Mouse (Mus musculus) hindbrain, embryonic 12.5 days (tissue): ENCODE data around the gene Aldh2. TPM values are rescaled to one million over a fixed set of nuclear protein-coding genes. Genes with fewer than 3 reads are reported as not detected.
"Not testable (repeated sequence)": the region's sequence is repeated elsewhere in the genome, so short reads cannot be mapped to it uniquely, and the experiment has no call there.

Source experiments
- ATAC-seq: fragments of 200-750 bp; cut with Nextera tagmentation; 2 replicates; pipeline ENCODE4 v1.8.0; 2017; ENCODE audit warnings: moderate TSS enrichment; ENCODE audit not compliant: low FRiP score
- H3K27ac ChIP-seq: fragments of 300-500 bp; sonication (generic); 2 replicates; pipeline ENCODE4 v1.5.1; 2016; ENCODE audit warnings: mild to moderate bottlenecking
- H3K27me3 ChIP-seq: fragments of 300-500 bp; sonication (generic); 2 replicates; pipeline ENCODE4 v1.6.1; 2016; ENCODE audit warnings: mild to moderate bottlenecking
- H3K36me3 ChIP-seq: fragments of 300-500 bp; sonication (generic); 2 replicates; pipeline ENCODE4 v1.6.1; 2016; ENCODE audit warnings: mild to moderate bottlenecking
- H3K4me1 ChIP-seq: fragments of 300-500 bp; sonication (generic); 2 replicates; pipeline ENCODE4 v1.6.1; 2016
- H3K4me2 ChIP-seq: fragments of 300-500 bp; sonication (generic); replicated peaks from 2 replicates; pipeline ENCODE4 v1.6.1; 2016; ENCODE audit warnings: mild to moderate bottlenecking
- H3K4me3 ChIP-seq: fragments of 300-500 bp; sonication (generic); 2 replicates; pipeline ENCODE4 v1.5.1; 2016; ENCODE audit warnings: mild to moderate bottlenecking
- H3K9ac ChIP-seq: fragments of 300-500 bp; sonication (generic); 2 replicates; pipeline ENCODE4 v1.6.1; 2016; ENCODE audit warnings: mild to moderate bottlenecking, moderate library complexity
- H3K9me3 ChIP-seq: fragments of 300-500 bp; sonication (generic); replicated peaks from 2 replicates; pipeline ENCODE4 v1.6.1; 2016; ENCODE audit warnings: mild to moderate bottlenecking
- WGBS: fragments of 180-500 bp; shearing (Covaris S2); methylation state at CpG from one replicate; pipeline ENCODE4 v1.1.7; 2016; 5-methylcytosine and 5-hydroxymethylcytosine counted together
- polyA plus RNA-seq: library from polyadenylated mRNA; unstranded; fragments of >200 nt; fragmentation: Nextera tagmentation; extraction: Ambion mirVana; gene quantifications from 2 replicates; pipeline ENCODE4 v1.2.1, GENCODE M21; 2016

Gene Aldh2
- polyA plus RNA-seq: 133 and 138 TPM in 2 replicates

- WGBS: 4% methylated on average over 47 of the region's 47 CpGs
- Histone ChIP-seq H3K27me3 (peaks cover 5% of the 10 kb centered on the region; the same call in 1 of the 2 replicates), H3K4me3 (peak within 1 kb of the TSS; percentile 70), H3K4me1 (peaks cover 19% of the 10 kb centered on the region), H3K9me3 (no peaks in the 10 kb centered on the region), H3K9ac (peak within 1 kb of the TSS; percentile 74), H3K4me2 (peak within 1 kb of the TSS; percentile 95), H3K36me3 (no peaks in the 10 kb centered on the region), H3K27ac (peak within 1 kb of the TSS; percentile 74)
- peak; percentile 85 for ATAC-seq
Observed at GRCm38 (mm10) chr5:121593451-121594401, at the start of gene Aldh2. Gene Aldh2, minus strand, starts transcription at chr5:121593824.

GRCm38 (mm10) chr5:121639601-121640000 is 46.0 kb upstream of the Aldh2 start:
- Histone ChIP-seq H3K4me3 (no peak overlapping the region), H3K4me2 (no peak overlapping the region), H3K9me3 (no peaks in the 10 kb centered on the region), H3K36me3 (no peaks in the 10 kb centered on the region), H3K27ac (no peak overlapping the region), H3K27me3 (no peaks in the 10 kb centered on the region), H3K4me1 (no peaks in the 10 kb centered on the region), H3K9ac (no peak overlapping the region)
- WGBS: 90% methylated on average over 9 of the region's 9 CpGs
- ATAC-seq: no peak

- peaks cover 7% of the 10 kb centered on the region for H3K4me1 ChIP-seq
- H3K4me3 ChIP-seq: no peak overlapping the region
- H3K9me3 ChIP-seq: no peaks in the 10 kb centered on the region
- no peaks in the 10 kb centered on the region for H3K27me3 ChIP-seq
- WGBS: 88% methylated on average over 6 of the region's 6 CpGs
- H3K4me2 ChIP-seq: no peak overlapping the region
- no peaks in the 10 kb centered on the region for H3K36me3 ChIP-seq
- H3K9ac ChIP-seq: no peak overlapping the region
- ATAC-seq: no peak
- no peak overlapping the region for H3K27ac ChIP-seq
Observed at GRCm38 (mm10) chr5:121637296-121637695, 43.7 kb upstream of the Aldh2 start.

- 90% methylated on average over 5 of the region's 5 CpGs for WGBS
- Histone ChIP-seq H3K27me3 (no peaks in the 10 kb centered on the region), H3K4me2 (no peak overlapping the region), H3K4me3 (no peak overlapping the region), H3K4me1 (peaks cover 8% of the 10 kb centered on the region), H3K9me3 (no peaks in the 10 kb centered on the region), H3K27ac (no peak overlapping the region), H3K36me3 (no peaks in the 10 kb centered on the region), H3K9ac (no peak overlapping the region)
- no peak for ATAC-seq
Observed at GRCm38 (mm10) chr5:121634668-121635067, 41.0 kb upstream of the Aldh2 start.

- Histone ChIP-seq H3K4me2 (no peak overlapping the region), H3K36me3 (no peaks in the 10 kb centered on the region), H3K9me3 (no peaks in the 10 kb centered on the region), H3K9ac (no peak overlapping the region), H3K4me1 (peaks cover 8% of the 10 kb centered on the region), H3K27ac (0 out of 2 replicates have a peak overlapping the region, but pooled peaks have one; percentile 18), H3K4me3 (no peak overlapping the region), H3K27me3 (no peaks in the 10 kb centered on the region)
- 42% methylated on average over 3 of the region's 3 CpGs for WGBS
- ATAC-seq: no peak
Observed at GRCm38 (mm10) chr5:121632804-121633203, 39.2 kb upstream of the Aldh2 start.

GRCm38 (mm10) chr5:121631106-121631647 is 37.6 kb upstream of the Aldh2 start:
- H3K4me3 ChIP-seq, H3K4me1 ChIP-seq: not testable (repeated sequence)

GRCm38 (mm10) chr5:121627871-121628270 is 34.2 kb upstream of the Aldh2 start:
- Histone ChIP-seq H3K27me3 (no peaks in the 10 kb centered on the region), H3K4me2 (no peak overlapping the region), H3K4me1 (peaks cover 7% of the 10 kb centered on the region), H3K36me3 (no peaks in the 10 kb centered on the region), H3K9me3 (no peaks in the 10 kb centered on the region), H3K9ac (no peak overlapping the region), H3K27ac (no peak overlapping the region), H3K4me3 (no peak overlapping the region)
- no peak for ATAC-seq
- WGBS: 5% methylated on average over 1 of the region's 1 CpGs

More at GRCm38 (mm10) chr5:121631106-121631647, 37.6 kb upstream of the Aldh2 start:
- not testable (repeated sequence) for H3K9me3 ChIP-seq, H3K27me3 ChIP-seq, H3K4me2 ChIP-seq, H3K36me3 ChIP-seq, H3K9ac ChIP-seq, H3K27ac ChIP-seq, ATAC-seq
- 66% methylated on average over 9 of the region's 9 CpGs for WGBS

GRCm38 (mm10) chr5:121623241-121623640 is 29.6 kb upstream of the Aldh2 start:
- Histone ChIP-seq H3K9ac (no peak overlapping the region), H3K36me3 (no peaks in the 10 kb centered on the region), H3K4me2 (no peak overlapping the region), H3K4me3 (no peak overlapping the region), H3K4me1 (peaks cover 7% of the 10 kb centered on the region; the same call in 1 of the 2 replicates), H3K27me3 (no peaks in the 10 kb centered on the region), H3K9me3 (no peaks in the 10 kb centered on the region), H3K27ac (no peak overlapping the region)
- WGBS: 93% methylated on average over 3 of the region's 3 CpGs
- no peak for ATAC-seq

GRCm38 (mm10) chr5:121621102-121621501 is 27.5 kb upstream of the Aldh2 start:
- 95% methylated on average over 5 of the region's 5 CpGs for WGBS
- Histone ChIP-seq H3K27me3 (no peaks in the 10 kb centered on the region), H3K4me3 (no peak overlapping the region), H3K9me3 (no peaks in the 10 kb centered on the region), H3K9ac (no peak overlapping the region), H3K4me2 (no peak overlapping the region), H3K36me3 (no peaks in the 10 kb centered on the region), H3K27ac (no peak overlapping the region), H3K4me1 (peaks cover 7% of the 10 kb centered on the region; the same call in 1 of the 2 replicates)
- no peak for ATAC-seq

GRCm38 (mm10) chr5:121618592-121619513 is 25.2 kb upstream of the Aldh2 start, which contains the start of gene Acad12:
Gene Acad12, minus strand, starts transcription at chr5:121618938.
- peak; percentile 89 for ATAC-seq
- WGBS: 1% methylated on average over 51 of the region's 58 CpGs

GRCm38 (mm10) chr5:121614921-121615320 is 21.3 kb upstream of the Aldh2 start:
- H3K9me3 ChIP-seq, H3K27ac ChIP-seq, H3K4me2 ChIP-seq, H3K36me3 ChIP-seq, ATAC-seq, H3K27me3 ChIP-seq, H3K9ac ChIP-seq, H3K4me3 ChIP-seq, H3K4me1 ChIP-seq: not testable (repeated sequence)
- WGBS: 89% methylated on average over 3 of the region's 3 CpGs

More at GRCm38 (mm10) chr5:121618592-121619513, 25.2 kb upstream of the Aldh2 start, which contains the start of gene Acad12:
- Histone ChIP-seq H3K4me1 (peaks cover 7% of the 10 kb centered on the region; the same call in 1 of the 2 replicates), H3K27me3 (no peaks in the 10 kb centered on the region), H3K9me3 (no peaks in the 10 kb centered on the region), H3K36me3 (no peaks in the 10 kb centered on the region), H3K4me3 (peak within 1 kb of the TSS; percentile 66), H3K4me2 (peak within 1 kb of the TSS; percentile 76), H3K27ac (peak within 1 kb of the TSS; percentile 82), H3K9ac (peak within 1 kb of the TSS; percentile 82)
